Mouse (Mus musculus): ENCODE data around the gene Ppp1r14d.
A peak's percentile ranks its signal among the peaks of the same experiment; 100 is the strongest.

The Ppp1r14d gene

GRCm38 (mm10) chr2:119229775-119230704 lies at the start of gene Ppp1r14d:
Gene Ppp1r14d (minus strand): TSS chr2:119229906.
- DNase-seq: peak; percentile 35

- no peak for DNase-seq
These were observed 48.1 kb upstream of the Ppp1r14d start for GRCm38 (mm10) chr2:119277810-119278209.

DNA sequence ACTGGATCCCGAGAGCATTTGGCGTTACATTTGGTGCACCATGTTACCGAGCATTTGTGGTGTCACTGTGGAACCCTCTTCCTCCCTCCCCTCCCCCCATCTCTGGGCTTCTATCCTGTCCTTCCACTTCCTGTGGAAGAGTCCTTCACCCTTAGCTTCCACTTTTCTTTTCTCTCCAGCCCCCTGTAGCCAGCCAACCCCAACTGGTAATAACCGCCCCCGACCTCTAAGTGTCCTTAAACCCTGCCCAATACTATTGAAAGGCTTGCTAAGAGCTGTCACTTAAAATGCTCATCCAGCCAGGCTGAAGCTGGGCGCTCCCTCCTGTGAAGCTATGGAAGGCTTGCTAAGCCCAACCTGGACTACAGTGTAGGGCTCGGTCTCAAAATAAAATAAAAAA lies 47.2 kb upstream of the Ppp1r14d start:
- no peak for DNase-seq

GRCm38 (mm10) chr2:119274126-119274525 lies 44.4 kb upstream of the Ppp1r14d start:
- DNase-seq: no peak

DNA sequence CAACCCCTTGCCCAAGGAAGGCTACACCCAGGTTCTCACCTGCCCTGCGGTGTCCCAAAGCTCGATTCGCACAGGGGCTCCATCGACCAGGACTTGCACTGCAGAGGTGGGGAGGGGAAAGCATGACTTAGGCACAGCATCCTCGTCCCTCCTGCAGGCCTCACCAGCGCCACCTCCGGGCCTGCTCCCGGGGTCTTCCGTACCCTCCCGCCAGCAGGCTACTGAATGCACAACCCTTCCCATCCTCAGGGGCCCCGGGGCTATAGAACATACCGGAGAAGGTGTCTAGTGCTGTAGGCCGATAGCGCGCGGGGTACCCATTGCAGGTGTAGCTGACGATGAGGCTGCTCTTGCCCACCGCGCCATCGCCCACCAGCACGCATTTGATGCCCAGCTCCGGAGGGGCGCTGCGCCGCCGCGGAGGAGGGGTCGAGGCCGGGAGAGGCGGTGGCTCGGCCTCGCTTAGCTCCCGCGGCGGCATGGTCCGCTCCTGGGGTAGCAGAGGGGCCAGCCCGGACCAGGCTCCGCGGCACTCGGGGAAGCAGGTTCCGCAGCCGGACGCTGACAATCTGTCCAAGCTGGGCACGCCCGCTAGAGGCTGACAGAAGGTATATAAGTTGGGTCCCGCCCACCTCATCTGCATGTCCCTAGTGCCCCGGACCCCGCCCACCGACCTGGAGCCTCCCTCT lies 41.1 kb upstream of the Ppp1r14d start, which contains the start of gene Rhov:
TSS of gene Rhov (minus strand) at position 630 of the 689 bp plus-strand sequence.
- peak; percentile 91 for DNase-seq

- no peak for DNase-seq
These were observed 40.6 kb upstream of the Ppp1r14d start for GRCm38 (mm10) chr2:119270286-119270642.

DNA sequence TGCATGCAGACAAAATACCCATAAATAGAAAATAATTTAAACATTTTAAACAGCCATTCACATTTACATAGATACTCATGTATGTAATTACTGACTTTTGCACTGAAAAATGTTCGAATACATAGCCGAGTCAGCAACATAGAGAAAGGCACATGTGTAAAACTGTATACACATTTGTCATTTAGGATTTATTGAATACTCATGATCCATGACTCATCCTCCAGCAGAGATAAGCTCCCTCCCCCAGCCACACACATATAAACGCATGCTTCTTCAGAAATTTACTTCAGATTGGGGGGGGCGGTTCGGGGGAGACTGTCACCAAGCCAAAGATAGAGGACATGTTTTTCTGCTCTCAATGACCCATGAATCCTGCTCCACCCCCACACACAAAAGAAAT lies 34.1 kb upstream of the Ppp1r14d start:
- DNase-seq: no peak

DNA sequence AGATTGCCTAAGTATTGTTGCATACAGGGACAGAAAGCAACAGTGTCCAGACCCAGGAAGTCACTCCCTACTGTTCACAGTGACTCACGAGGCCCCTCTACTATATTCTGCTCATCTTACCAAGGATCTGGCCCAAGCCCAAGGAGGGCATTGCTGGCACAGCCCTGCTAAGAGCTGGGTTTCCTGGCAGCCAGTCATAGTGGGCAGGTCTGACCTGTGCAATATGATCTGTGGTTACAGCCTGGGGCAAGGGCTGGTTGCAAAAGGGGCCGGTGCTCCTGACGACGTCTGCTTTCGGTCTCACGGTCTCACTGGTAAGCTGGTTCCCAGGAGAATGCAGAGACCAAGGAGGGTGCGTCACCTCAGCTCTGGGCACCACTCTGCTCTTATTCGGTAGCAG lies 33.3 kb upstream of the Ppp1r14d start:
- DNase-seq: peak; percentile 91

DNA sequence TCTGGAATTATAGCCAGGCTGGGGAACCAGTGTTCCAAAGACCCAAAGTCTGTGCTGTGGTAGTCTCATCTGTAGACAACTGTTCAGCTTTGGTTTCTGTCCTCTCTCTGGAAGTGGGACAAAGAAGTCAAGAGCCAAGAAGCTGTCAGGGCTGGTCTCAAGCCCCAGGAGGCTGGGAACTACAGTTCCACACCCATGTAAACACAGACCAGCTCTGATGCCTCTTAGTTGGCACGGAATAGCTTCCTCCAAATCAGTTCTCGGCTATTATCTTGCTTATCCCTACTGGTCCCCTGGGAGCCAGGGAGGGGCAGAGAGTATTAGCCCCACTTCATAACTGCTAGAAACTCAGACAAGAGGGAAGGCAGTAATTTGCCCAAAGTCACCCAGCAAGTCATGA lies 31.6 kb upstream of the Ppp1r14d start:
- DNase-seq: peak; percentile 58

GRCm38 (mm10) chr2:119260518-119260917 lies 30.8 kb upstream of the Ppp1r14d start:
- no peak for DNase-seq

- DNase-seq: no peak
These were observed 25.3 kb upstream of the Ppp1r14d start for GRCm38 (mm10) chr2:119254976-119255375.

DNA sequence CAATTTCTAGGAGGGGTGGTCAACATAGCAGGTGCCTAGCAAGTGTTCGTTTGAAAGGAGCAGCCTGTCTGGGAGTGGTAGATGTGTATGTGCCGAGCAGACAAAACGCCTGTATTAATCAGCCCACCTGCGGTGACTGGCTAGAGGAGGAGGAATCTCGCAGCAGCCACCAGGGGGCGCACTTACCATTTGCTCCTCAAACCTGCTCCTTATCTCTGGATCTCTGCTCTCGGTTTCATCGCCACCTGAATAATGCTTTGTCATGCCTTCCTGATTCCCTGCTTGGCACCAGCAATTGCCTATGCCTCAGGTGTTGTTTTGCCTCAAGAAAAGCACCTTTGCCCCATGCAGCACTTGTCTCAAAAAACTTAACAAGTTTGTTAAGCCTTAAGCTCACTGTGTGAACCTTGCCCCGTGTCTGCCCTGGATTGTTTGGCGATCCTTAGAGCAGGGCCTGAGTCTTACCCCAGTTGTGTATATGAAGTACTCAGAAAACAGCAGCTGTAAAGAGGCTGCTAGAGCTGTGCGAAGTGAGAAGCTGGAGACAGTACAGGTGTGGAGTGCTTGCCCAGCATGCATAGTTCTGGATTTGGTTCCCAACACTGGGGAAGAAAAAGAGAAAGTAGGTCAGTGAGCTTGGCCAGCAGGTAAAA lies 21.2 kb upstream of the Ppp1r14d start:
- DNase-seq: peak; percentile 91

GRCm38 (mm10) chr2:119250377-119250776 lies 20.7 kb upstream of the Ppp1r14d start:
- DNase-seq: no peak

DNA sequence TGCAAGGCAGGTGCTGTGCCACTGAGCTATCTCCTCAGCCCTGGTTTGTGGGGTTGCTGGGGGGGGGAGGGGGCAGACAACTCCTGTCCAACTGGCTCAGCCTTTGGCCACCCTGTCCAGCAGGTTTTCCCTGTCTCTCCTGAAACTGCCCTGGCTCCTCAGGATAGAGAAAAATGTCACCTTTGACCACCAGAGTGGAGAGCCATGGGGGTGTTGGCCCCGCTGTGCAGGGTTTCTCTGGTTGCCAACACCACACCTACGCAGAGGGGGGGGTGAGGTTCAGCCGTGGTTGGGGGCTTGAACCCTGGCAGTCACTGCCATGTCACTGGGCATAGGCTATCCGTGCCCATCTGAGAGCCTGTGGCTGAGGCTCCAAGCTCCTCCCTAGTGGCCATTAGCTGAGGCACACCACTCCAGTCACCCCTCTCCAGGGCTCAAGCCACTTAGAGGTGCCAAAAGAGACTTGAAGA lies 19.9 kb upstream of the Ppp1r14d start:
- peak; percentile 62 for DNase-seq

GRCm38 (mm10) chr2:119247904-119248303 lies 18.2 kb upstream of the Ppp1r14d start:
- no peak for DNase-seq

DNA sequence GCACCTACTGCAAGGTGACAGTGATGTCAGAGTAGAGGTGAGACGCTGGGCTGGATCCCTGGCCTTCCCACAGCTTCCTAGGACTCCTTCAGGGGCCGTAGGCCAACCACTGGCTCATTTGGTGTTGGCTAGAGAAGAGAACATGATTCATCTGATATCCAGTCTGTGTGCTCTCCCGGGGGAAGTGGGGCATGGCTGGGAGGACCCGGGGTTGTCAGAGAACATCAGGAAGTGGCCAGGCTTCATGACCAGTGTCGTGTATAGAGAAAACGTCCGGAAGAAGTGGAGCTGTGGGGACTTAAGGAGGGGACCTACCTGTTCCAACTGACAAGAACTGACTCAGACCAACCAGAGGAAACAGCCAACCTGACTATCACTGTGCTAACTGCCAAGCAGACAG lies 15.5 kb upstream of the Ppp1r14d start:
- DNase-seq: no peak

DNA sequence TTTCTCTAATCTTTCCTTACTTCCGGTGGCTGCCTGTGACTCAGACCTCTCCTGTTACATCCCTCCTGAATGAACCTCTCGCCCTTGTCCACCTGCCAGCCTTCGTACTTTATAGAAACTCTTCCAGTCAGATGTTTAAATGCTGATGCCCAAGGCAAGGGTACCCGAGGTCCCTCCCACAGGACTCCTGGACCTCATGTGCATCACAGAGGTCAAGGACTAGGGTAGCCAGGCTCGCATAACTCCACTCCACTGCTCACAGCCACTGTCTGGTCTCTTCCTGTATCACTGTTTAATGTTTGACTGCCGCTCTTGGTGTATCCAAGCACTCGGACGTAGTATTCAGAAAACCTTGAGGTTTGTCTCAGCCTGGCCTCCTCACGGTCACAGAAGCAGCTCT lies 12.8 kb upstream of the Ppp1r14d start:
- DNase-seq: no peak

DNA sequence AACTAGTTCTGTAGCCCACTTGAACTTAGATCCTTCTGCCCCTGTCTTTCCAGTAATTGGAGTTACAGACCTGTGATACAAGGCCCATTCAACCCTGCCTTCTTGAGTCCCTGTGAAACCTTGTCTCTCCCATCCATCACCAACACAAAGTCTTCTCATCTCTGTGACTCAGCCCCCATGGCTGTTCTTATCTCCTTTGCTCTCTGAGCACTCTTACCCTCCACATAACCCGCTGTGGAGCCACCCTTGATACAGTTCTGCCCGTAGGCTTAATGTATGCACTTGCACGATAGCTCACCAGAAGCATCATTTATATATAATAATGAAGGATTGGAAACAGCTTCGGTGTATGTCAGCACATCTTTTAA lies 11.1 kb upstream of the Ppp1r14d start:
- no peak for DNase-seq

- no peak for DNase-seq
These were observed 10.5 kb upstream of the Ppp1r14d start for GRCm38 (mm10) chr2:119240075-119240818.

DNA sequence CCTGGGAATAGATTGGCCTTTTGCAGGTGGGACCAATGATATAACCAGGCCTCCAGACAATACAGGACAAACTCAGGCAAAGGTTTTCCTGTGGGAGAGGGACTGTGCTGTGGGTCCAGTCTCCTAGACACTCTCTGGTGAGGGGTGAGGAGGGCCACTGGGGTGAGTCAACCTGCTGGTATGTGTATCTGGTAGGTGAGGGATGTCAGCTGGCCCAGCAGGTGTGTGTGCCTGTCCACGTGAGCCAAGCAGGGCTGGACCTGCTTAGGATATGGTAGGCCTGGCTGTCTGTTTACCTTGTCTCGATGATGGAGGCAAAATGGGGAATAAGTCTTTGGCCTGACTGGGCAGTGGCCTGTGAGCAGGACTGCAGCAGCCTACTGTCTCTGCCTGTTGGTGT lies 9.0 kb upstream of the Ppp1r14d start:
- peak; percentile 62 for DNase-seq

DNA sequence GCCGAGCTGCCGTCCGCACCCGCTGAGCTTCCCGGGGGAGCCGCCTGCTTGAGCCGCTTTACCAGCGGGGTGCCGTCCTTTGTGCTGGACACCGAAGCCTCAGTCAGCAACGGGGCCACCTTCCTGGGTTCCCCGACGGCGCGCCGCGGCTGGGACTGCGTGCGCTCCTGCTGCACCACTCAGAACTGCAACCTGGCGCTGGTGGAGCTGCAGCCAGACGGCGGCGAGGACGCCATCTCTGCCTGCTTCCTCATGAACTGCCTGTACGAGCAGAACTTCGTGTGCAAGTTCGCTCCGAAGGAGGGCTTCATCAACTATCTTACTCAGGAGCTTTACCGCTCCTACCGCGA lies 8.1 kb upstream of the Ppp1r14d start:
- DNase-seq: no peak

GRCm38 (mm10) chr2:119237210-119237870 lies 7.6 kb upstream of the Ppp1r14d start, which contains the start of gene Spint1:
Gene Spint1 (plus strand): TSS chr2:119237362.
- DNase-seq: peak; percentile 76

All from lung, postnatal 36 days (tissue).